Mouse (Mus musculus) adrenal gland, postnatal 36 days (tissue): ENCODE measurements at regions not wholly inside any gene's neighbourhood (a gene's known extent, or its start where the extent isn't known, plus 50 kb on each side); places are given as distances from the start of the nearest gene placed in this dataset.

Source experiments
- DNase-seq, 2 experiments: peaks; one replicate each; pipeline ENCODE4 v3.0.0; 2021; ENCODE audit warnings: mixed read lengths in 1 of 2

DNA sequence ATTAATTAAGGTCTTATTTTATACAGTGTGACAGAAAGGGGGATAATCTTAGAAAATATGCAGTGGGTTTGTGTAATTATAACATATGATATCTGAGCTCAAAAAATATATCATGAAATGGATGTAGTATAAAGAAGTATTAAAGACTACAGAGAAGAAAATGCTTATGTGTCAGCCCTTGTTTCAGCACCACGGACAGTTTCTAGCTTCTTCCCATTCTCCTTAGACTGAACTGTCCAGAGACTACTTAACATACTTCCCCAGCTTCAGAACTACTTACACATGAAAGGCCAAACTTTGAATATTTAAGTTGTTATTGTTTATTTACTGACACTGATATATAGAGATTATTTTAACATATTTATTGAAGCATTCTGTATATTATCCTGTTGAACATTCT lies 578.4 kb downstream of the Nsun3 start:
- DNase-seq = peak in 1 of 2 experiments; percentile 0

DNA sequence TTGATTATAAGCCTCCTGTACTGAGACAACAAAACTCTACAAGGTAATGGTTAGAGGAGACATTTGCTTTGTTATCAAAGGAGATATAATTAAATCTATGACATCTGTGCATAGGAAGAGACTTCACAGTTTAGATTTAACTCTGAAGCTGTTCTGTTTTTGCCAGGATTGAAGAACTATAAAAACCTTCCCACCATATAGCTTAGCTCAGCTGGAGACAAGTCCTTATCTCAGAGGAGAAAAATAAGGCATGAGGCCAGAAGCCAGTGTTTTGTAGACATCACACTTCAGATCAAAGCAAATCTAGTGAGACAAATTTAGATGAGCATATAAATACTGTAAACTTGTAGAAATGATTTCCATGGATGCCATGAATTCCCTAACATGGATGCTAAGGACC lies 603.6 kb downstream of the Nsun3 start:
- DNase-seq = no peak
